In the genomic region with DNA sequence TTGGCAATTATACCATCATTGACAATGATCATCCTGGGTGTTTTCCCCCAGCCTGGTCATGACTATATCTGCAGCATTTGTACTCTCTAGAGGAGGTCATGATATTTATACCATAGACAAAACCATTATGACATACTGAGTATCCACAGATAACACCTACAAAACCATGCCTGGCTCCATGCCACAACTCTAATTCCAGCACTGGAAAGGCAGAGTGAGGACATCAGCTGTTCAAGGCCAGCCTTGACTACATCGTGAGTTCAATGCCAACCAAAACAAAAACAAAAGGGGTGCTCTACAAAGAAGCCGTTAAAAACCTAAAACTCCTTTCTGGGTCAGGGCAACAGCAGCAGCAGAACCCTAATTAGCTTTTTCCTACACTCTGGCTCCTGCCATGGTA, we compare ENCODE assay signal across 26 mouse cellular contexts.
DNase-seq lines count a peak whose midpoint lies in the region; ATAC-seq lines count a peak whose summit lies in the region.
"Had no signal": no experiment of that assay in that cellular context is flagged by ENCODE, and none has a peak within 500 bp of the region (broad histone marks: within the 10 kb centered on the region; RNA-seq: fewer than 3 reads in every experiment).

No protein-coding gene starts in this region.

- H3K36me3 ChIP-seq in midbrain, embryonic 13.5 days = no peaks in the 10 kb centered on the region
- H3K36me3 ChIP-seq: embryonic facial prominence, embryonic 10.5 days; embryonic facial prominence, embryonic 13.5 days; forebrain, embryonic 12.5 days; hindbrain, embryonic 12.5 days; hindbrain, embryonic 15.5 days had no signal

- no peaks in the 10 kb centered on the region for H3K9me3 ChIP-seq in midbrain, embryonic 13.5 days
- H3K9me3 ChIP-seq: embryonic facial prominence, embryonic 10.5 days; embryonic facial prominence, embryonic 13.5 days; forebrain, embryonic 12.5 days; G1E; hindbrain, embryonic 12.5 days; hindbrain, embryonic 15.5 days had no signal

- no peaks in the 10 kb centered on the region for H3K27me3 ChIP-seq in midbrain, embryonic 13.5 days
- H3K27me3 ChIP-seq: CH12.LX; embryonic facial prominence, embryonic 13.5 days; forebrain, embryonic 12.5 days; hindbrain, embryonic 12.5 days; hindbrain, embryonic 15.5 days; Patski had no signal

- no peak overlapping the region for H3K4me2 ChIP-seq in midbrain, embryonic 13.5 days (replicated peaks)
- H3K4me2 ChIP-seq: embryonic facial prominence, embryonic 13.5 days; forebrain, embryonic 12.5 days; heart, embryonic 11.5 days; hindbrain, embryonic 12.5 days; hindbrain, embryonic 15.5 days had no signal

- H3K27ac ChIP-seq in midbrain, embryonic 13.5 days = no peak overlapping the region
- H3K27ac ChIP-seq: embryonic facial prominence, embryonic 10.5 days; embryonic facial prominence, embryonic 13.5 days; forebrain, embryonic 12.5 days; gastrocnemius, adult 2 months; hindbrain, embryonic 12.5 days; hindbrain, embryonic 15.5 days had no signal

- intact Hi-C loops in left cerebral cortex, postnatal 25 days (cut with DNase I) = no loop called here

- no peak overlapping the region for H3K9ac ChIP-seq in midbrain, embryonic 13.5 days (replicated peaks)
- H3K9ac ChIP-seq: embryonic facial prominence, embryonic 13.5 days; forebrain, embryonic 12.5 days; forebrain, postnatal 0 days; hindbrain, embryonic 12.5 days; hindbrain, embryonic 15.5 days had no signal

- no peak overlapping the region for H3K4me3 ChIP-seq in midbrain, embryonic 13.5 days (replicated peaks)
- H3K4me3 ChIP-seq: embryonic facial prominence, embryonic 10.5 days; embryonic facial prominence, embryonic 13.5 days; erythroblast, embryonic 14.5 days; forebrain, embryonic 12.5 days; gastrocnemius, adult 2 months; hindbrain, embryonic 12.5 days; hindbrain, embryonic 15.5 days had no signal

- no peaks in the 10 kb centered on the region for H3K4me1 ChIP-seq in midbrain, embryonic 13.5 days (replicated peaks)
- H3K4me1 ChIP-seq: embryonic facial prominence, embryonic 10.5 days; embryonic facial prominence, embryonic 13.5 days; forebrain, embryonic 12.5 days; hindbrain, embryonic 12.5 days; hindbrain, embryonic 15.5 days had no signal

- WGBS in midbrain, embryonic 13.5 days = 86% methylated on average over 2 of the region's 2 CpGs

- ATAC-seq in midbrain, embryonic 13.5 days = no peak
- ATAC-seq: forebrain, postnatal 0 days; Patski had no signal

- peak; percentile 81 for DNase-seq in ovary, adult 18-20 months (ENCODE audit: low spot score)
- DNase-seq in ovary, postnatal 14 days (ENCODE audit: low spot score) = no peak
- DNase-seq in adrenal gland, adult (ENCODE audit: inconsistent age in 2 of 2, low spot score in 1 of 2) = peak; percentile 35 to 83
- peak; percentile 55 for DNase-seq in adrenal gland, adult 8-10 months
- peak; percentile 55 for DNase-seq in adrenal gland, postnatal 25 days
- no peak for DNase-seq in left cerebral cortex, postnatal 25 days (ENCODE audit: low spot score in 2 of 2)
- DNase-seq: B cell, adult 2 months; cerebellum, adult 11-12 months; cerebellum, adult 8-10 months; cerebellum, postnatal 36 days; embryo, embryonic 11 days; forebrain, postnatal 0 days; gastrocnemius, adult 2 months; gastrocnemius, postnatal 14 days; heart, adult 11 months had no signal

Comparison
In these comparisons a context has a peak if more than half of its experiments do, and no peak if none do; other contexts are left out.
1. DNase-seq: peak in ovary, adult 18-20 months (single experiment), adrenal gland, adult (2 of 2), adrenal gland, adult 8-10 months (single experiment) and adrenal gland, postnatal 25 days (single experiment); none in ovary, postnatal 14 days (single experiment) and left cerebral cortex, postnatal 25 days (0 of 2).